21 mouse cellular contexts compared by ENCODE assay signal in the genomic region with DNA sequence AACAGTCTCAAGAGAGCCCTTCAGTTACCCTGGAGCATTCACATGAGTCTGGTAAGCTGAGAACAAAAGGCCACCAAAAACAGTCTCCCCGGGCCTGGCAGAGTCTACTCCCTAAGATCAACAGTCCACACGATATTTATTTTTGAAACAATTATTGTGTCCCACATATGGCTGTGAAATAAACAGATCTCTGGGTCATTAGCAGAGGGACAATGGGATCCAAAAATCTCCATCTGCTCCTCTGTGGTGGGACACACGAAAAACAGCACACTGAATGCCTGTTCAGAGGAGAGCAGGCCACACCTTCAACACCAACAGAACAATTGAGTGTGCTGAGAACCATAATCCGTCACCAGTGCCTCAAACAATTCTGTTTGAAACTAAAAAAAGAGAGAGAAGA.
DNase-seq lines count a peak whose midpoint lies in the region; ATAC-seq lines count a peak whose summit lies in the region.
"Had no signal": no experiment of that assay in that cellular context is flagged by ENCODE, and none has a peak within 500 bp of the region (broad histone marks: within the 10 kb centered on the region; RNA-seq: fewer than 3 reads in every experiment).

No protein-coding gene starts in this region.

- no peak overlapping the region for H3K4me2 ChIP-seq in midbrain, embryonic 16.5 days (ENCODE audit: low read length)
- H3K4me2 ChIP-seq in limb, embryonic 12.5 days, result no peak overlapping the region
- H3K4me2 ChIP-seq: forebrain, embryonic 13.5 days; heart, embryonic 12.5 days; liver, embryonic 15.5 days; neural tube, embryonic 12.5 days had no signal

- WGBS in midbrain, embryonic 10.5 days, result 20% methylated on average over 4 of the region's 4 CpGs
- 22% methylated on average over 4 of the region's 4 CpGs for WGBS in midbrain, embryonic 16.5 days
- 33% methylated on average over 4 of the region's 4 CpGs for WGBS in limb, embryonic 12.5 days

- peaks cover 32% of the 10 kb centered on the region for H3K4me1 ChIP-seq in midbrain, embryonic 10.5 days
- no peaks in the 10 kb centered on the region; the same call in 1 of the 2 replicates for H3K4me1 ChIP-seq in midbrain, embryonic 16.5 days (ENCODE audit: control insufficient read depth, insufficient read depth, low read length)
- H3K4me1 ChIP-seq in limb, embryonic 12.5 days (replicated peaks), result peaks cover 36% of the 10 kb centered on the region
- H3K4me1 ChIP-seq: liver, embryonic 15.5 days had no signal

- no peaks in the 10 kb centered on the region for H3K36me3 ChIP-seq in midbrain, embryonic 10.5 days
- H3K36me3 ChIP-seq in midbrain, embryonic 16.5 days (ENCODE audit: control insufficient read depth, insufficient read depth, low read length), result no peaks in the 10 kb centered on the region
- no peaks in the 10 kb centered on the region for H3K36me3 ChIP-seq in limb, embryonic 12.5 days
- H3K36me3 ChIP-seq: heart, embryonic 12.5 days; liver, embryonic 15.5 days; neural tube, embryonic 12.5 days had no signal

- peak overlapping the region; percentile 49; the same call in 1 of the 2 replicates for H3K27ac ChIP-seq in midbrain, embryonic 10.5 days (replicated peaks)
- H3K27ac ChIP-seq in midbrain, embryonic 16.5 days (ENCODE audit: low read length), result no peak overlapping the region
- peak overlapping the region; percentile 12; the same call in 1 of the 2 replicates for H3K27ac ChIP-seq in limb, embryonic 12.5 days
- H3K27ac ChIP-seq: forebrain, embryonic 13.5 days; kidney, postnatal 0 days; layer of hippocampus, adult 2 months; left cerebral cortex, adult 2 months; liver, embryonic 15.5 days; neural tube, embryonic 12.5 days; stomach, postnatal 0 days had no signal

- no peaks in the 10 kb centered on the region for H3K9me3 ChIP-seq in midbrain, embryonic 10.5 days (replicated peaks)
- no peaks in the 10 kb centered on the region for H3K9me3 ChIP-seq in midbrain, embryonic 16.5 days (replicated peaks; ENCODE audit: control insufficient read depth, low read length, poor library complexity, severe bottlenecking)
- H3K9me3 ChIP-seq in limb, embryonic 12.5 days, result no peaks in the 10 kb centered on the region
- H3K9me3 ChIP-seq: forebrain, embryonic 13.5 days; heart, embryonic 12.5 days; liver, embryonic 15.5 days; neural tube, embryonic 12.5 days had no signal

- no peak for ATAC-seq in midbrain, embryonic 16.5 days
- no peak for ATAC-seq in limb, embryonic 12.5 days (ENCODE audit: insufficient number of reproducible peaks, insufficient read depth, low FRiP score, low TSS enrichment, low read depth)
- ATAC-seq: forebrain, embryonic 13.5 days; hindbrain, embryonic 16.5 days; intestine, postnatal 0 days had no signal

- no peak overlapping the region for H3K9ac ChIP-seq in midbrain, embryonic 16.5 days (ENCODE audit: low read depth, low read length)
- no peak overlapping the region for H3K9ac ChIP-seq in limb, embryonic 12.5 days (replicated peaks)
- H3K9ac ChIP-seq: forebrain, embryonic 13.5 days; heart, embryonic 12.5 days; liver, embryonic 15.5 days; neural tube, embryonic 12.5 days had no signal

- DNase-seq in heart, adult 11 months, result peak; percentile 52
- no peak for DNase-seq in heart, adult 18-20 months
- DNase-seq in midbrain, embryonic 10.5 days (ENCODE audit: low spot score), result no peak
- DNase-seq in cerebellum, adult 8-10 months, result peak; percentile 15
- DNase-seq in embryo, embryonic 10 days (ENCODE audit: low spot score), result no peak
- DNase-seq: adrenal gland, postnatal 10 days; B cell, adult 2 months; gastrocnemius, postnatal 36 days; thymus, postnatal 36 days had no signal

- H3K27me3 ChIP-seq in midbrain, embryonic 10.5 days (ENCODE audit: low read depth, poor library complexity, severe bottlenecking), result no peaks in the 10 kb centered on the region
- no peaks in the 10 kb centered on the region for H3K27me3 ChIP-seq in midbrain, embryonic 16.5 days (ENCODE audit: control insufficient read depth, insufficient read depth, low read depth, low read length)
- H3K27me3 ChIP-seq in limb, embryonic 12.5 days, result no peaks in the 10 kb centered on the region
- H3K27me3 ChIP-seq: forebrain, embryonic 13.5 days; heart, embryonic 12.5 days; liver, embryonic 15.5 days; neural tube, embryonic 12.5 days had no signal

- no peak overlapping the region for H3K4me3 ChIP-seq in midbrain, embryonic 10.5 days
- no peak overlapping the region for H3K4me3 ChIP-seq in midbrain, embryonic 16.5 days (ENCODE audit: low read depth, low read length)
- H3K4me3 ChIP-seq in limb, embryonic 12.5 days (replicated peaks), result no peak overlapping the region
- H3K4me3 ChIP-seq: forebrain, embryonic 13.5 days; heart, embryonic 12.5 days; layer of hippocampus, adult 2 months; left cerebral cortex, adult 2 months; liver, embryonic 15.5 days; neural tube, embryonic 12.5 days had no signal

Comparison
In these comparisons a context has a peak if more than half of its experiments do, and no peak if none do; other contexts are left out.
1. DNase-seq: peak in heart, adult 11 months (single experiment) and cerebellum, adult 8-10 months (single experiment); none in heart, adult 18-20 months (0 of 2), midbrain, embryonic 10.5 days (single experiment) and embryo, embryonic 10 days (single experiment).